Mouse (Mus musculus): ENCODE measurements around the gene Mast3.

The Mast3 gene

GRCm38 (mm10) chr8:70749097-70749674 lies 55.7 kb downstream of the Mast3 start:
- CTCF ChIA-PET: interaction anchor here (0.5 kb wide), 1 partner anchor 576 kb away, joined by 7 read pairs; no protein-coding TSS in a partner anchor

- CTCF ChIA-PET: interaction anchor here (0.5 kb wide), 1 partner anchor 575 kb away, joined by 7 read pairs; no protein-coding TSS in a partner anchor
These were observed 56.4 kb downstream of the Mast3 start for GRCm38 (mm10) chr8:70748246-70749096.

GRCm38 (mm10) chr8:70747211-70747890 lies 57.5 kb downstream of the Mast3 start:
- CTCF ChIA-PET: no interaction called here

- CTCF ChIA-PET: no interaction called here
These were observed 58.2 kb downstream of the Mast3 start for GRCm38 (mm10) chr8:70746676-70747075.

GRCm38 (mm10) chr8:70745691-70746220 lies 59.1 kb downstream of the Mast3 start:
- CTCF ChIA-PET: interaction anchor here (0.6 kb wide), 1 partner anchor 44 kb away, joined by 5 read pairs; no protein-coding TSS in a partner anchor

- CTCF ChIA-PET: interaction anchor here (0.6 to 1.1 kb wide), 2 partner anchors 14 to 561 kb away, joined by 3 to 9 read pairs; no protein-coding TSS in a partner anchor
These were observed 60.0 kb downstream of the Mast3 start for GRCm38 (mm10) chr8:70744806-70745205.

GRCm38 (mm10) chr8:70743656-70744590 lies 60.9 kb downstream of the Mast3 start:
- CTCF ChIA-PET: interaction anchor here (0.6 to 1.9 kb wide), 3 partner anchors 12 to 79 kb away, joined by 3 to 5 read pairs (median 4); no protein-coding TSS in a partner anchor

GRCm38 (mm10) chr8:70742981-70743655 lies 61.7 kb downstream of the Mast3 start:
- CTCF ChIA-PET: interaction anchor here (1.9 kb wide), 1 partner anchor 11 kb away, joined by 4 read pairs; no protein-coding TSS in a partner anchor

GRCm38 (mm10) chr8:70742176-70742575 lies 62.7 kb downstream of the Mast3 start:
- CTCF ChIA-PET: interaction anchor here (1.9 kb wide), 1 partner anchor 10 kb away, joined by 4 read pairs; no protein-coding TSS in a partner anchor

- CTCF ChIA-PET: no interaction called here
These were observed 63.2 kb downstream of the Mast3 start for GRCm38 (mm10) chr8:70741661-70742060.

GRCm38 (mm10) chr8:70738211-70738610 lies 66.6 kb downstream of the Mast3 start:
- CTCF ChIA-PET: no interaction called here

GRCm38 (mm10) chr8:70737705-70738104 lies 67.1 kb downstream of the Mast3 start:
- CTCF ChIA-PET: no interaction called here

- CTCF ChIA-PET: interaction anchor here (0.7 to 1.0 kb wide), 2 partner anchors 13 to 114 kb away, joined by 3 to 17 read pairs; no protein-coding TSS in a partner anchor
These were observed 73.9 kb downstream of the Mast3 start for GRCm38 (mm10) chr8:70730956-70731355.

GRCm38 (mm10) chr8:70729808-70730475 lies 74.9 kb downstream of the Mast3 start:
- CTCF ChIA-PET: interaction anchor here (0.8 to 1.1 kb wide), 3 partner anchors 14 to 37 kb away, joined by 3 read pairs; no protein-coding TSS in a partner anchor
